Mouse (Mus musculus) adrenal gland, postnatal 36 days (tissue): ENCODE data around the gene Tulp2. TPM values are rescaled to one million over a fixed set of nuclear protein-coding genes. Genes with fewer than 3 reads are reported as not detected.

ENCODE experiments used
- DNase-seq, 2 experiments: peaks; one replicate each; pipeline ENCODE4 v3.0.0; 2021; ENCODE audit warnings: mixed read lengths in 1 of 2
- microRNA-seq: library from miRNA; unstranded; fragments of <30 nt; microRNA quantifications from one replicate; pipeline ENCODE4 v1.2.0, GENCODE M21; 2021
- total RNA-seq, 2 experiments: library from RNA; stranded (reverse); gene quantifications; 2 replicates each; pipeline ENCODE4 v1.2.3; 2021

Gene Tulp2
- total RNA-seq, 2 experiments from 2014 or later, result 0.86 to 2.1 TPM

GRCm38 (mm10) chr7:45553519-45553918 lies 71.8 kb downstream of the Tulp2 start:
- DNase-seq, result no peak

DNA sequence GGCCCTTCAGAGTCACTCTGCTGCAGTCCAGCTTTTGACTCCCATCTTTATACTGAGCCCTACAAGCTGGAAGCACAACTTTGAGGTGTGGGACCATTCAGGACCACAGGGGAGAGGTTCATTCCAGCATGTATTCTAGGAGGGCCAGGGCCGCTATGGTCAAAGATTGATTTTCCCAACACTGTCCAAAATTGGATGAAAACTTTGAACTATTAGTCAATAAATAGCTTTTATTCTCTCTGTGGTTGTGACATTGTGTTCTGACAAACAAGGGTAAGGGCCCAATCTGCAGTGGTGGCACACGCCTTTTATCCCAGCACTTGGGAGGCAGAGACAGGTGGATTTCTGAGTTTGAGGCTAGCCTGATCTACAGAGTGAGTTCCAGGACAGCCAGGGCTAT lies 72.3 kb downstream of the Tulp2 start:
- DNase-seq, result no peak

DNA sequence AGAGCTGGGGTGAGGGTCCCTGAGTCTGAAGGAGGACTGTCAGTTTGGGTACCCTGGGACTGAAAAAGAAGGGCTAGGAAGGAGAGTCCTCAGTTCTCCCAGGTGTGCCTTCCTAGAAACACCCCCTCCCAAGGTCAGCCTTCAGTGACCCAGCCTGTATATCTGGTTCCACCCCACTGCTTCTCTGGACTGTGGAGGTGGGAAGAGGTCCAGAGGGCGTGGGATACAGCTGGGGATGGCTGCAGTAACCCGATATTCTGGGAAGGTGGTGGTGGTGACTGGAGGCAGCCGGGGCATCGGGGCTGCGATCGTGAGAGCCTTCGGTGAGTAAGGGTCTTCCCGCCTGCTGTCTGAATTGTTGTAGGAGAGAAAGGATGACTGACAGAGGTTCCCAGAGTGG lies 73.1 kb downstream of the Tulp2 start, which contains the start of gene Hsd17b14:
TSS of gene Hsd17b14 (plus strand) at position 150 of the 400 bp plus-strand sequence.
- DNase-seq, result no peak

DNA sequence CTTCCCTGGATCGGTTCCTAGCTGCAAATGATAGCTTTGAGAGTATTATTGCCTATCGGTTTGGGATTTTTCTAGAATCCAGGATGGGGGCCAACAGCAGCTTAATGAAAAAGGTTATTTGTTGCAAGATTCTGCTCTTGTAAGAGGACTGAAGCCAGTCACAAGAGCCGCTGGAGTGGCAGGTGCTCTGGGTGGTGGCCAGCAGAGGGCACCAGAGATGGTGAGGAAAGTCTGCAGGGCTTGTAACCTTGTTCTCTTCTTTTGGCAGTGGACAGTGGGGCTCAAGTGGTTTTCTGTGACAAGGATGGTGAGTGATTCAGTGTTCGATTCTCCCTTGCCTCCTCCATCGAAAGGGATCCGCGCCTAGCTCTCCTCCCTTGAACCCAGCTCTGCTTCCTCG lies 74.1 kb downstream of the Tulp2 start:
- peak; percentile 89 to 92 for DNase-seq

DNA sequence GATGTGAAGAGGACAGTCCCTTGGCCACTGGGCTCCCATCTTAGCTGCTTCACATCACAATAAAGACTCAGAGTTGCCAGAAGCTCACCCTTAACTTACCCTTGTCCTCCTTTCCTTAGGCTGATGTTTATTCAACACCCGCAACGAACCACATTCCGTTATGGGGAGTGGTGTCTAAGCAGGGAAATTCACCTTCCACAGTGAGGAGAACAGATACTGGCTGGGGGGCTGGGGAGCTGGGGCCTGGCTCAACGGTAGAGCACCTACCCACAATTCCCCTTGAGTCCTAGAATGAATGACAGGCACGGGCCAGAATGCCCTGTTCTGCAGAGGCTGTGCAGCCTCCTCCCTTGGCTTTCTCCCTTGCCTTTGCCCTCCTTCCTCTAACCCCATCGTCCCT lies 77.2 kb downstream of the Tulp2 start:
- DNase-seq, result no peak

DNA sequence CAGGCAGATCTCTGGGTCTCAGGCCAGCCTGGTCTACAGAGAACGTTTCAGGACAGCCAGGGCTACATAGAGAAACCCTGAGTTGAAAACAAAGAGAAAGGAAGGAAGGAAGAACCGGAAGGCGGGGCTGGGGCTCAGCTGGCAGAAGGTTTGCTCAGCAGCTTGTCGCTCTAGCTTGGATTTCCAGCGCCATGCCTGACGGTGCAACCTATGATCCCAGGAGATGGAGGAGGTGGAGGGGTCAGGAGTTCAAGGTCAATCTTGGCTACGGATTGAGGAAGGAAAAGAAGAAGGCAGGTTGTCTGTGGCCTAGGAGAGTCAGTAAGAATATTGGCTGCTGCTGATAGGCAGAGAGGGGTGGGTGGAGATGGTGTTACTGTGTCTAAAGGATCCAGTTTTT lies 78.6 kb downstream of the Tulp2 start:
- DNase-seq, result no peak

DNA sequence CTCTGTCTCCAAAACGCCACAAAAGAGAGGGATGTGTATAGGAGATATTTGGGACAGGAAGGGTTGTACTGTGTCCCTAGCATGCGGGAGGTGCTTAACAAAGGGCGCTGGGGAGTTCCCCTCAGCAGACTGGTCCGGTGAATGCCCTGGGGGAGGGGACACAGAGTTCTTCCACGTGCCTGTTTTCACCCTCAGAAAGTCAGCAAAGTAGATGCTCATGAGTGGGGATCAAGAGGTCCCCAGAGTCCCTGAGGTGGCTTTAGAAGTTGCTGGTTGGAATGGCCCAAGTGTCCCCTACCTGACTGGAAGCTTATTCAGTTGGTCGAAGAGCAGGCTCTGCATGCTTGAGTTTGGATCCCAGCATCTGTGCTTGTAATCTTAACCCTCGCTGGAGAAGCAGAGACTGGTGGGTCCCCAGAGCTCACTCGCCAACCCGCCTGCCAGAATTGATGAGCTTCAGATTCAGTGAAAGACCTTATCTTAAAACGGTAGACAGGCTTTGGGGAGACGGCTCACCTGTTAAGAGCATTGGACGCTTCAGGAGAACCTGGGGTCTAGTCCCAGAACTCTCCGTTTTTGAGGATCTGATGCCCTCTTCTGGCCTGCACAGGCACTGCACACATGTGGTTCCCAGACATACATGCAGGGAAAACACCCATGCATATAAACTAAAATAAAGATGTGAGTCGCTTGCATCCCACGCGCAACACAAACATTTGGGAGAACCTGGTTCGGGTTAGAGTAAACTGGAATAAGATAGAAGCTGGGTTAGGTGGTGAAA lies 79.4 kb downstream of the Tulp2 start:
- DNase-seq, result peak; percentile 78 to 79

GRCm38 (mm10) chr7:45561624-45562520 lies 80.2 kb downstream of the Tulp2 start:
- DNase-seq, result peak in 1 of 2 experiments; percentile 38

DNA sequence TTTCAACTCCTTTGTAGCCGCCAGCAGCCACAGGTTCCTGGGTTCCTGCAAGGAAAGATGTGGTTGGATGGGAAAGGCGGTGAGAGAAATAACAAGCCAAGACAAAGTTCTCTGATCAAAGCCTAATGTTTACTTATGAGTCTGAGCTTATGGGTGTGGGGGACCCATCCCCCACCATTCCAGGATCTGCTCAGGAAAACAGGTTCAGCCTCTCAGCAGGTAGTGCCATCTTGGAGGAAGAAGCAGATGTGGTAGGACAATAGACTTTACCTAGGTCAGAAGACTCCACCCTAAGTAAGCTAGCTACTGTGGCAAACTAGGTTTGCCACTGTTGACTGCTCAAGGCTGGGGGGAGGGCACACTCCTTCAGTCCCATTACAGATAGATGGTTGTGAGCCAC lies 83.1 kb downstream of the Tulp2 start:
- DNase-seq, result no peak

DNA sequence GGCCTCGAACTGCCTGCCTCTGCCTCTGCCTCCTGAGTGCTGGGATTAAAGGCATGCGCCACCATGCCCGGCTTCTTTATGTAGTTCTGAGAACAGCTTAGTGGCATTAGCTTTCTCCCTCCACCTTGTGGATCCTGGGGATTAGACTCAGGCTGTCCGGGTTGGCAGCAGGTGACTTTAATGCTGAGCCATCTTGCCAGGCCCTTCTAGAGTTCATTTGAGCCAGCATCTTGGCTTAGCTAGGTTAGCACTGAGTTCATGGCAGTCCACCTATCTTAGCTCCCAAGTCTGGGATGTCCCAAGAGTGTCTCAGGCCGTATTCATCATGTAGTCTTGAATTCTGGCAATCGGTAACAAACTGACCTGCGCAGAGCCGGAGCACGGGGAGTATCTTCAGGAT lies 83.8 kb downstream of the Tulp2 start:
- DNase-seq, result no peak

GRCm38 (mm10) chr7:45567112-45567779 lies 85.6 kb downstream of the Tulp2 start:
- DNase-seq, result no peak

DNA sequence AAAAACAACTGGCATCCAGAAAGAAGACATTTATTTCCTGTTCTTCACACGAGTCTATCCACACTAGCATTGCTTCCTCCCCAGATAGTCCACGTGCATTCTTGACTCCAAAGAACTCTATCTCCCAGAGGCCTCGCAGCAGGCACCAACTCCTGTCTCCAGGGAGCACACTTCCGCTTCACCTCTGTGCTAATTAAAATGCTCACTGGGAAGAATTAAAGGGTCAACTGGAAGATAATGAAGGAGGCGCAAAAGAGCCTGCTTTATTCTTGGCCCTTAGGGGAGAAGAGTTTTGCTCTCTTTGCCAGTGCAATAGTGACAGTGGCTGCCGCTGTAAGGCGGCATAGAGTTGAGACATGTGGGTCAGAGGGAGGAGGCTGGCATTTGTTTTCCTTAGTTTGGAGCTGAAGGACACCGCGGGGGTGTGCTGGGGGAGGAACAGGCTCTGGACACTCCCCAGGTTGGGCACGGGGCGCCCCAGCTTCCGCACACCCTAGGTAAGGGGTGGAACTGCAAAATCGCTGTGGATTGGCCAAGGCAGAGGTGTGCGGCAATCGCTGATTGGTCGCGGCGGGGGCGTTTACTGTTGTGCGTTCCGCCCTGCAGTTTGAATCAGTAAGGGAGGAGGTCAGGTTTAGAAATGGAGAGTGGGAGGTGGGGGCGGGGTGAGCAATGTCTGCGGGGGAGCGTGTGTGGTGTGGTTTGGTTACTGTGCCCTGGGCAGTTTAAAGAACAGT lies 86.3 kb downstream of the Tulp2 start:
- peak; percentile 96 to 97 for DNase-seq

DNA sequence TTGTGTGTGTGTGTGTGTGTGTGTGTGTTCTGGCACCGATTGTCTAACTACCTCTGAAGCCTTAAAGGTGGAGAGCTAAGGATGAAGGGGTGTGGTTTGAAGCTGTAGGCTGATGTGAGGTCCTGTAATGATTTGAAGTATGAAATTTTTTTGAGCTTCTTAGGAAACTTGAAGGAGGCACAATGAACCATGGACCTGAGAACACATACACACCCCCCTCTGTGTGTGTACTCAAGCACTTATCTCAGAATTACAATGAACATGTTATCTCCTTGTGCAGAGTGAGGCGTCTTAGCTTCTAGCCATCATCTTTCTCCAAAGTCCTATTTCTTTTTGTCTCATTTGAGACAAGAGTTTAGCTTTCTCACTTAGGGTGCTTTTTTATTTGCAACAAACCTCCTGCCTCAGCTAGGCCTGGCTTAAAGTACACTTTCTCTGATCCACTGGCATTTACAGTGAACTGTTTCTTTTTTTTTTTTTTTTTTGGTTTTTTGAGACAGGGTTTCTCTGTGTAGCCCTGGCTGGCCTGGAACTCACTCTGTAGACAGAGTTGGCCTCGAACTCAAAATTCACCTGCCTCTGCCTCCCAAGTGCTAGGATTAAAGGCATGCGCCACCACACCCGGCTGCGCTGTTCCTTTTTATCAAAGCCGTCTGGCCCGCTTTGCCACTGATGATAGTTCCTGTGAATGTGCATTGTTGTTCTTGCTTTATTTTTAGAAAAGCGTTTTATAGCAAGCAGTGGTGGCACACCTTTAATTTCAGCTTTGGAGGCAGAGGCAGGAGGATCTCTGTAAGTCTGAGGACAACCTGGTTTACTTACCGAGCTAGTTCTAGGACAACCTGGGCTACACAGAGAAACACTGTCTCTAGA lies 87.2 kb downstream of the Tulp2 start:
- no peak for DNase-seq

DNA sequence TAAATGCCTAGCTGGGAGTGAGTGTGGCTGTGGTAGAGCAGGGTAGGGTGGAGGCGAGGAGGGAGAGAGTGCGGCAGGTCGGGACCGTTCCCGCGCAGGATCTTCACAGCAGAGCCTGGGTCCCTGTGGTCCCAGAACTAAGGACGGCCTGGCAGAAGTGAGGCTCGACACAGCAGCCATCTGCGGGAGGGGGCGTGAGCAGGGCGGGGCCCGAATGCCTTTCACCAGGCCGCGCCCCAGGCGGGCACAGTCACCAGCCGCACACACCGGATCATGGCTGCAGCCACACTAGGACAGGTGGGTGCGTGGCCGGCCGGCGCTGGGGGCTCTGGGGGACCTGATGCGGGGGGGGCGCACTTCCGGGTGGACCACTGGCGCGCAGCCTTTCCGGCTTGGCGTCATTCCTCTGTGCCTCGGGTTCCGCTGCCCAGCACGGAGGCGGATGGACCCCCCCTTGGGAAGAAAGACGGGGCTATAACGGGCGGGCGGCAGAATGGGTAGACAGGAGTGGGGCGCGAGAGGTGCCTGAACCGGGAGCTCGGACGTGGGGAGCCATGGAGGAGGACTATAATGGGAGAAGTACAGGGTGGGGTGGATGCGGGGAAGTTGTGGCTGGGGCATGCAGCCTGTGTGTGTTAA lies 88.5 kb downstream of the Tulp2 start, which contains the start of gene Bcat2:
TSS of gene Bcat2 (plus strand) at position 51 of the 639 bp plus-strand sequence.
- DNase-seq, result peak; percentile 90 to 92

DNA sequence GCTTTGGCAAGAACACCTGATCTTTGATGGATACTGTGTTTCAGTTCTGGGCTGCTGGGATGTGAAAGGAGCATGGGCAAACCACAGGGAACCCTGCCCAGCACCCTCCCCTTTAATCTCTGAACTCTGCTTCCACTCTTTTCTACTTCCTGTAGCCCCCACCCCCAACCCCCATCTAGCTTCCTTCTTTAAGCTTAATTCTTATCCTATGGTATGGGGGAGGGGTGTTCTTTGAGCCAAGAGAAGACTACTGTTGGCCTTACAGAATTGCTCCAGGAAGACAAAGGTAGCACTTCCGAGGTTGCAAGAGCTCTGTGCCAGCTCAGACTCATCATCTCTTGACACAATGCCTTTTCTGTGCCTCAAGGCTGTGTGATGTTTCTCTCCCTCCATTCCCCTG lies 90.3 kb downstream of the Tulp2 start:
- no peak for DNase-seq

Small RNA genes within 50 kb of the gene (microRNA-seq; reads per million reads assigned to microRNA genes)
- gene Gm22133, result 0.75 reads per million

Other genes with a start within 250 kb of the Tulp2 start
- gene Cd37, start 242.8 kb upstream of the Tulp2 start, total RNA-seq, result 1 to 10 TPM; 2.2 to 4.1 TPM
- not detected for gene Slc6a16, start 240.8 kb upstream of the Tulp2 start, total RNA-seq
- under 1 TPM in 1 of 2 experiments, not detected in 1; 0.13 TPM for gene Slc6a21, start 204.4 kb upstream of the Tulp2 start, total RNA-seq
- gene Trpm4, start 148.1 kb upstream of the Tulp2 start, total RNA-seq, result 1 to 10 TPM; 5.7 to 8.5 TPM
- under 1 TPM in 1 of 2 experiments, not detected in 1; 0.13 TPM for gene Hrc, start 146.6 kb upstream of the Tulp2 start, total RNA-seq
- gene Ppfia3, start 114.9 kb upstream of the Tulp2 start, total RNA-seq, result 1 to 10 TPM; 1.5 to 1.7 TPM
- 1 to 10 TPM in 1 of 2 experiments, under 1 TPM in 1; 0.70 to 2.8 TPM for gene Lin7b, start 111.3 kb upstream of the Tulp2 start, total RNA-seq
- gene Snrnp70, start 86.1 kb upstream of the Tulp2 start, total RNA-seq, result 100 to 1,000 TPM; 223 to 308 TPM
- not detected for gene Kcna7, start 76.2 kb upstream of the Tulp2 start, total RNA-seq
- not detected for gene Ntf5, start 68.2 kb upstream of the Tulp2 start, total RNA-seq
- not detected for gene Lhb, start 61.1 kb upstream of the Tulp2 start, total RNA-seq
- gene Gys1, start 47.0 kb upstream of the Tulp2 start, total RNA-seq, result 10 to 100 TPM; 41.7 to 43.9 TPM
- gene Ruvbl2, start 43.8 kb upstream of the Tulp2 start, total RNA-seq, result 10 to 100 TPM; 50.3 to 56.3 TPM
- gene Ftl1, start 22.0 kb upstream of the Tulp2 start, total RNA-seq, result 1,000 to 10,000 TPM in 1 of 2 experiments, 100 to 1,000 TPM in 1; 896 to 1,448 TPM
- gene Bax, start 15.0 kb upstream of the Tulp2 start, total RNA-seq, result 10 to 100 TPM; 60.1 to 64.5 TPM
- gene Gm45808, start 4.9 kb downstream of the Tulp2 start, total RNA-seq, result 10 to 100 TPM; 39.2 to 52.3 TPM
- gene Dhdh, start 6.9 kb downstream of the Tulp2 start, total RNA-seq, result 10 to 100 TPM; 57.8 to 75.6 TPM
- 100 to 1,000 TPM; 263 to 267 TPM for gene Nucb1, start 28.5 kb downstream of the Tulp2 start, total RNA-seq
- gene Ppp1r15a, start 44.4 kb downstream of the Tulp2 start, total RNA-seq, result 10 to 100 TPM; 45.7 to 68.4 TPM
- 1 to 10 TPM; 3.5 to 4.2 TPM for gene Plekha4, start 44.5 kb downstream of the Tulp2 start, total RNA-seq
- 1 to 10 TPM in 1 of 2 experiments, under 1 TPM in 1; 0.56 to 1.2 TPM for gene Hsd17b14, start 73.0 kb downstream of the Tulp2 start, total RNA-seq
- 100 to 1,000 TPM; 165 to 289 TPM for gene Bcat2, start 88.3 kb downstream of the Tulp2 start, total RNA-seq
- gene Fgf21, start 133.6 kb downstream of the Tulp2 start, total RNA-seq, result under 1 TPM in 1 of 2 experiments, not detected in 1; 0.33 TPM
- gene Fut1, start 135.4 kb downstream of the Tulp2 start, total RNA-seq, result not detected
- gene Izumo1, start 139.9 kb downstream of the Tulp2 start, total RNA-seq, result under 1 TPM; 0.16 to 0.20 TPM
- gene Rasip1, start 145.6 kb downstream of the Tulp2 start, total RNA-seq, result 10 to 100 TPM; 18.7 to 26.0 TPM
- gene Mamstr, start 158.1 kb downstream of the Tulp2 start, total RNA-seq, result 10 to 100 TPM in 1 of 2 experiments, 1 to 10 TPM in 1; 3.0 to 11.0 TPM
- gene Fut2, start 184.5 kb downstream of the Tulp2 start, total RNA-seq, result under 1 TPM in 1 of 2 experiments, not detected in 1; 0.17 TPM
- gene Ntn5, start 202.1 kb downstream of the Tulp2 start, total RNA-seq, result under 1 TPM; 0.23 to 0.83 TPM
- gene Sec1, start 212.5 kb downstream of the Tulp2 start, total RNA-seq, result under 1 TPM; 0.23 to 0.99 TPM
- 10 to 100 TPM in 1 of 2 experiments, 1 to 10 TPM in 1; 8.6 to 10.2 TPM for gene Car11, start 218.0 kb downstream of the Tulp2 start, total RNA-seq
- gene Dbp, start 223.2 kb downstream of the Tulp2 start, total RNA-seq, result 100 to 1,000 TPM; 125 to 262 TPM
- gene Rpl18, start 233.6 kb downstream of the Tulp2 start, total RNA-seq, result 1,000 to 10,000 TPM; 1,050 to 1,062 TPM
- gene Sphk2, start 236.1 kb downstream of the Tulp2 start, total RNA-seq, result 10 to 100 TPM; 35.5 to 35.6 TPM
- gene Fam83e, start 239.3 kb downstream of the Tulp2 start, total RNA-seq, result under 1 TPM; 0.36 to 0.46 TPM
- not detected for gene Spaca4, start 243.9 kb downstream of the Tulp2 start, total RNA-seq